Mouse (Mus musculus) ovary, postnatal 36 days (tissue): Measurements from ENCODE around the gene Ddc.

ENCODE experiments used
- DNase-seq: peaks from one replicate; pipeline ENCODE4 v3.0.0; 2022; ENCODE audit warnings: low spot score, mixed read lengths

The Ddc gene

GRCm38 (mm10) chr11:11877891-11878277, 20.1 kb downstream of the Ddc start:
- no peak for DNase-seq

- DNase-seq: no peak
These were observed 21.6 kb downstream of the Ddc start for GRCm38 (mm10) chr11:11876366-11876765.

- DNase-seq: peak; percentile 25
These were observed 22.7 kb downstream of the Ddc start for GRCm38 (mm10) chr11:11875230-11875629.

GRCm38 (mm10) chr11:11873023-11873908, 24.7 kb downstream of the Ddc start:
- peak; percentile 22 for DNase-seq

GRCm38 (mm10) chr11:11872140-11872795, 25.7 kb downstream of the Ddc start:
- DNase-seq: no peak

GRCm38 (mm10) chr11:11871197-11871813, 26.6 kb downstream of the Ddc start:
- DNase-seq: no peak

- DNase-seq: no peak
These were observed 29.9 kb downstream of the Ddc start for GRCm38 (mm10) chr11:11867971-11868481.

- DNase-seq: no peak
These were observed 31.2 kb downstream of the Ddc start for GRCm38 (mm10) chr11:11866696-11867095.

GRCm38 (mm10) chr11:11865128-11865527, 32.8 kb downstream of the Ddc start:
- no peak for DNase-seq

GRCm38 (mm10) chr11:11864446-11865101, 33.4 kb downstream of the Ddc start:
- DNase-seq: no peak

- no peak for DNase-seq
These were observed 35.4 kb downstream of the Ddc start for GRCm38 (mm10) chr11:11862502-11862901.

GRCm38 (mm10) chr11:11856959-11857358, 41.0 kb downstream of the Ddc start:
- DNase-seq: no peak

- no peak for DNase-seq
These were observed 42.2 kb downstream of the Ddc start for GRCm38 (mm10) chr11:11855685-11856131.

GRCm38 (mm10) chr11:11855061-11855672, 42.8 kb downstream of the Ddc start:
- DNase-seq: no peak

GRCm38 (mm10) chr11:11853731-11854461, 44.0 kb downstream of the Ddc start:
- no peak for DNase-seq

GRCm38 (mm10) chr11:11851957-11852505, 45.9 kb downstream of the Ddc start:
- DNase-seq: no peak

GRCm38 (mm10) chr11:11850476-11851267, 47.3 kb downstream of the Ddc start:
- DNase-seq: no peak

GRCm38 (mm10) chr11:11849513-11850311, 48.2 kb downstream of the Ddc start:
- DNase-seq: no peak

GRCm38 (mm10) chr11:11848467-11848866, 49.5 kb downstream of the Ddc start:
- DNase-seq: no peak
